Mouse (Mus musculus) CD8-positive naive resting alpha-beta T cell, adult 2 months (primary cell): Measurements from ENCODE around the gene Olfr506.
"Not testable (repeated sequence)": the region's sequence is repeated elsewhere in the genome, so short reads cannot be mapped to it uniquely, and the experiment has no call there.

Experiments used
- DNase-seq, 2 experiments: peaks; one replicate each; pipeline ENCODE4 v3.0.0; 2022; ENCODE audit warnings: low read depth in 2 of 2, low spot score in 2 of 2

The Olfr506 gene

GRCm38 (mm10) chr7:108610487-108610886, at the start of gene Olfr506:
TSS of gene Olfr506 (plus strand) at chr7:108610787.
- DNase-seq = no peak

- DNase-seq = no peak
These were observed 44.9 kb upstream of the Olfr506 start, which contains the start of gene Olfr504 for GRCm38 (mm10) chr7:108565693-108566092. TSS of gene Olfr504 (minus strand) at chr7:108565793.

DNA sequence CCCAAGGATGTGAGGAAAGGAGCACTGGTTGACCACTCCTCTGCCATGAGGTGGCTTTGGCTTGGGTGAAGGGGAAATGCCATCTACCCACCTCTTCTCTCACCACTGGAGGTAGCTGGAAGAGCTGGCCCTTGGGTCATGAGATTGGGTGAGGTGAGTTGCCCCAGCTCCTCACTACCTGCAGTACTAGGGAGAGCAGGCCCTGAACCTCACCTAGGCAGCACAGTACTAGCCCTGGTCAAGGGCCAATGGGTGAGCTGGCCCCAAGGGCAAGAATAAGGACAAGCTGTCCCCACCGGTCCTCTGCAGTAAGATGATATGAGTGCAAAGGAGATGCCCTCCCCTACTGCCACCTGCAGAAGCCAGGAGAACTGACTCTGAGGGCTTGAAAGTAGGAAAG, 20.8 kb upstream of the Olfr506 start:
- no peak for DNase-seq

GRCm38 (mm10) chr7:108601916-108602315, 8.7 kb upstream of the Olfr506 start:
- not testable (repeated sequence) for DNase-seq

DNA sequence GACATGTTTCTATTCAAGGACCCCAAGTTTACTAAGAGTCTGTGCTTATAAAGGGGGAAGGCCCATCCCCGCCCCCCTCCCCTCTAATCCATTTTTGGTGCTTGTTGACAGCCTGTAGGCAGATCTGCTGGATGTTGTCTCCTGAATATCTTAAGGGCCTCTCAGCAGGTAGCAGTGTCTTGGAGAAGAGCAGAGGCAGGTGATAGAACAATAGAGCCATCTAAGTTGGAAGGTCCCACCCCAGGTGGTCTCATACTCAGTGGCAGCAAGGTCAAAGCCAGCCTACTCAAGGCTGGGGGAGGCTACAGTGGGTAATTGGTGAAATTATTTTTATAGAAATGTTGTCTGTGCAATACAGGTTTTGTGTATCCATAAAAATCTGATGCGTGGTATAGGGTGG, 3.5 kb downstream of the Olfr506 start:
- no peak for DNase-seq

DNA sequence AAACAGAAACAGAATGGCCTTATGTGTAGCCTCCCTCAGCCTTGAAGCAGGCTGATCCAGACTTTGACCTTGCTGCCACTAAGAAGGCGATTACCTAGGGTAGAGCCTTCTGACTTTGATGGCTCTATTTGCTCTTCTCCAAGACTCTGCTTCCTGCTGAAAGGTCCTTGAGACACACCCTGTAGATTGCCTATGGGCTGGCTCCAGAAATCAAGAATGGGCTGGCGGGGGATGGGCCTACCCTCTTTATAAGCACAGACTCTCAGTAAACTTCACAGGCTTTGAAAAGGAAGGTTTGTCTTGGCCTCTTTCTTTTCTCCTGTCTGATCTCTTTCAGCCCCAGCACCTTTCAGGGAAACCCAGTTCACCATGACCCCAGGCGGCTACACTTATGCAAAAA, 6.2 kb downstream of the Olfr506 start:
- DNase-seq = not testable (repeated sequence)

- DNase-seq = no peak
These were observed 10.9 kb downstream of the Olfr506 start, which contains the start of gene Olfr507 for GRCm38 (mm10) chr7:108621514-108621913. TSS of gene Olfr507 (plus strand) at chr7:108621814.

DNA sequence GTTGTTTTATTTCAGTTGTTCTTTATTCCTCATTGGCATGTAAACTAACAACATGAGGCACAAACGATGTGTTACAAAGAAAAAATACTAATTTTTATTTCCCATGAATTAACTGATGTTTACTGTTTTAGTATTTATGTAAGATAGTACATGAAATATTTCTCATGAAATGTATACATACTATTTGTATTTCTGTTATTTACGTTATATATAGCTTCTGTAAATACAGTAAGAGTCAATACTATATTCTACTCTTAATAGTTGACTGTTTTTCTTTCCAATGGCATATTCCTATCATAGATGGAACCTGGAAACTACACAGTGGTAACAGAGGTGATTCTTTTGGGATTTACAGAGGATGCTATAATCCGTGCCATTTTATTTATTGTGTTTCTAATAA, 19.1 kb downstream of the Olfr506 start, which contains the start of gene Olfr508:
Gene Olfr508, plus strand, starts transcription at position 301 of the 400 bp plus-strand sequence.
- no peak for DNase-seq

- DNase-seq = no peak
These were observed 41.2 kb downstream of the Olfr506 start, which contains the start of gene Olfr509 for GRCm38 (mm10) chr7:108651806-108652205. TSS of gene Olfr509 (minus strand) at chr7:108651906.

- DNase-seq = no peak
These were observed 51.8 kb downstream of the Olfr506 start for GRCm38 (mm10) chr7:108662419-108662818.
